Mouse (Mus musculus) adrenal gland, postnatal 14 days (tissue): ENCODE results near the gene Fxyd5. TPM values are rescaled to one million over a fixed set of nuclear protein-coding genes. Genes with fewer than 3 reads are reported as not detected.

Experiments
- microRNA-seq, 2 experiments: library from miRNA; unstranded; fragments of <30 nt; microRNA quantifications; one replicate each; pipeline ENCODE4 v1.2.0; 2021
- total RNA-seq: library from RNA; stranded (reverse); gene quantifications from 2 replicates; pipeline ENCODE4 v1.2.3, GENCODE M21; 2021

Gene Fxyd5
- total RNA-seq, 1 experiment from 2014 or later: 32.7 TPM

Small RNA genes within 50 kb of the gene (microRNA-seq; reads per million reads assigned to microRNA genes)
- 0 reads per million in 2 experiments for gene Mir7050

Other genes with a start within 250 kb of the Fxyd5 start
- gene Ffar2, start 218.7 kb downstream of the Fxyd5 start, total RNA-seq: 1.1 TPM in 2 replicates
- 0.26 and 0.38 TPM in 2 replicates for gene Ffar3, start 186.3 kb downstream of the Fxyd5 start, total RNA-seq
- 0.41 TPM in 1 of 2 replicates, not detected in the other for gene Ffar1, start 180.9 kb downstream of the Fxyd5 start, total RNA-seq
- 3.2 and 14.1 TPM in 2 replicates for gene Cd22, start 162.1 kb downstream of the Fxyd5 start, total RNA-seq
- 0.33 and 0.90 TPM in 2 replicates for gene Mag, start 127.6 kb downstream of the Fxyd5 start, total RNA-seq
- 6.5 TPM in 1 of 2 replicates, not detected in the other for gene Hamp2, start 117.8 kb downstream of the Fxyd5 start, total RNA-seq
- 4.3 TPM in 1 of 2 replicates, not detected in the other for gene Hamp, start 98.4 kb downstream of the Fxyd5 start, total RNA-seq
- gene Usf2, start 85.7 kb downstream of the Fxyd5 start, total RNA-seq: 111 and 115 TPM in 2 replicates
- gene Lsr, start 69.0 kb downstream of the Fxyd5 start, total RNA-seq: 6.7 and 19.9 TPM in 2 replicates
- 0.34 and 1.1 TPM in 2 replicates for gene Fam187b, start 68.7 kb downstream of the Fxyd5 start, total RNA-seq
- gene Fxyd7, start 9.0 kb upstream of the Fxyd5 start, total RNA-seq: 3.6 and 10.7 TPM in 2 replicates
- 340 and 374 TPM in 2 replicates for gene Fxyd1, start 14.7 kb upstream of the Fxyd5 start, total RNA-seq
- 5.6 TPM in 2 replicates for gene Lgi4, start 16.9 kb upstream of the Fxyd5 start, total RNA-seq
- 2.9 and 5.6 TPM in 2 replicates for gene Fxyd3, start 34.2 kb upstream of the Fxyd5 start, total RNA-seq
- 3.8 and 41.6 TPM in 2 replicates for gene Hpn, start 72.8 kb upstream of the Fxyd5 start, total RNA-seq
- gene Scn1b, start 84.5 kb upstream of the Fxyd5 start, total RNA-seq: 8.6 and 11.8 TPM in 2 replicates
- 45.9 and 72.5 TPM in 2 replicates for gene Gramd1a, start 113.4 kb upstream of the Fxyd5 start, total RNA-seq
- gene Scgb2b2, start 248.0 kb upstream of the Fxyd5 start, total RNA-seq: not detected in 2 replicates
- gene Scgb1b2, start 249.3 kb upstream of the Fxyd5 start, total RNA-seq: not detected in 2 replicates